Mouse (Mus musculus) lung, embryonic 15.5 days (tissue): ENCODE data around the gene Tmem74b. TPM values are rescaled to one million over a fixed set of nuclear protein-coding genes. Genes with fewer than 3 reads are reported as not detected.
A peak's percentile ranks its signal among the peaks of the same experiment; 100 is the strongest.

Experiments
- ATAC-seq: fragments of 200-750 bp; cut with Nextera tagmentation; 2 replicates; pipeline ENCODE4 v1.8.0; 2017; ENCODE audit warnings: moderate number of reproducible peaks, borderline replicate concordance; ENCODE audit not compliant: low FRiP score, low TSS enrichment; ENCODE audit errors: extremely low read depth
- H3K27ac ChIP-seq: fragments of 300-500 bp; sonication (generic); 2 replicates; pipeline ENCODE4 v1.5.1; 2015; ENCODE audit warnings: moderate library complexity, mild to moderate bottlenecking, inconsistent platforms
- H3K27me3 ChIP-seq: fragments of 300-500 bp; sonication (generic); 2 replicates; pipeline ENCODE4 v1.6.1; 2015; ENCODE audit warnings: inconsistent platforms
- H3K36me3 ChIP-seq: fragments of 300-500 bp; sonication (generic); 2 replicates; pipeline ENCODE4 v1.6.1; 2015; ENCODE audit warnings: inconsistent platforms
- H3K4me1 ChIP-seq: fragments of 300-500 bp; sonication (generic); 2 replicates; pipeline ENCODE4 v1.6.1; 2015; ENCODE audit warnings: inconsistent platforms
- H3K4me2 ChIP-seq: fragments of 300-500 bp; sonication (generic); 2 replicates; pipeline ENCODE4 v1.6.1; 2015; ENCODE audit warnings: inconsistent platforms, mild to moderate bottlenecking, moderate library complexity
- H3K4me3 ChIP-seq: fragments of 300-500 bp; sonication (generic); 2 replicates; pipeline ENCODE4 v1.5.1; 2015; ENCODE audit warnings: mild to moderate bottlenecking, inconsistent platforms
- H3K9ac ChIP-seq: fragments of 300-500 bp; sonication (generic); 2 replicates; pipeline ENCODE4 v1.6.1; 2015; ENCODE audit warnings: inconsistent platforms
- H3K9me3 ChIP-seq: fragments of 300-500 bp; sonication (generic); 2 replicates; pipeline ENCODE4 v1.6.1; 2016; ENCODE audit warnings: inconsistent platforms
- WGBS: fragments of 180-500 bp; shearing (Covaris S2); methylation state at CpG from one replicate; pipeline ENCODE4 v1.1.7; 2015; 5-methylcytosine and 5-hydroxymethylcytosine counted together
- polyA plus RNA-seq: library from polyadenylated mRNA; unstranded; fragments of >200 nt; fragmentation: Nextera tagmentation; extraction: Ambion mirVana; gene quantifications from 2 replicates; pipeline ENCODE4 v1.2.1, GENCODE M21; 2015

Tmem74b gene
- polyA plus RNA-seq, 1 experiment from 2014 or later, result 1.9 TPM

GRCm38 (mm10) chr2:151743845-151744244 lies 42.0 kb downstream of the Tmem74b start, which contains the start of gene Psmf1:
TSS of gene Psmf1 (minus strand) at chr2:151744186.
- Histone ChIP-seq H3K4me1 (peaks cover 13% of the 10 kb centered on the region), H3K9ac (no peak within 1 kb of the TSS), H3K4me2 (no peak within 1 kb of the TSS), H3K36me3 (no peaks in the 10 kb centered on the region), H3K9me3 (no peaks in the 10 kb centered on the region), H3K27me3 (0 out of 2 replicates have a peak, but pooled peaks cover 3% of the 10 kb centered on the region), H3K4me3 (no peak within 1 kb of the TSS), H3K27ac (no peak within 1 kb of the TSS)
- ATAC-seq, result no peak

- peak; percentile 49; the same call in 1 of the 2 replicates for ATAC-seq
Observed at GRCm38 (mm10) chr2:151747847-151748705, 46.3 kb downstream of the Tmem74b start.

GRCm38 (mm10) chr2:151751330-151751729 lies 49.5 kb downstream of the Tmem74b start:
- Histone ChIP-seq H3K27ac (no peak overlapping the region), H3K36me3 (no peaks in the 10 kb centered on the region), H3K4me3 (no peak overlapping the region), H3K27me3 (no peaks in the 10 kb centered on the region), H3K9me3 (no peaks in the 10 kb centered on the region), H3K4me1 (no peaks in the 10 kb centered on the region), H3K9ac (no peak overlapping the region), H3K4me2 (no peak overlapping the region)
- no peak for ATAC-seq
- 56% methylated on average over 5 of the region's 5 CpGs for WGBS

More at GRCm38 (mm10) chr2:151747847-151748705, 46.3 kb downstream of the Tmem74b start:
- no peaks in the 10 kb centered on the region for H3K9me3 ChIP-seq
- no peak overlapping the region for H3K4me3 ChIP-seq
- WGBS, result 34% methylated on average over 19 of the region's 19 CpGs
- 0 out of 2 replicates have a peak, but pooled peaks cover 3% of the 10 kb centered on the region for H3K27me3 ChIP-seq
- no peak overlapping the region for H3K27ac ChIP-seq
- H3K4me1 ChIP-seq, result no peaks in the 10 kb centered on the region
- H3K9ac ChIP-seq, result no peak overlapping the region
- H3K4me2 ChIP-seq, result no peak overlapping the region
- no peaks in the 10 kb centered on the region for H3K36me3 ChIP-seq

- no peaks in the 10 kb centered on the region for H3K4me1 ChIP-seq
- no peak overlapping the region for H3K9ac ChIP-seq
- H3K4me3 ChIP-seq, result no peak overlapping the region
- no peaks in the 10 kb centered on the region for H3K9me3 ChIP-seq
- no peak for ATAC-seq
- no peaks in the 10 kb centered on the region for H3K27me3 ChIP-seq
- whole genome bisulfite sequencing, result 43% methylated on average over 9 of the region's 9 CpGs
- H3K27ac ChIP-seq, result no peak overlapping the region
- H3K4me2 ChIP-seq, result no peak overlapping the region
- H3K36me3 ChIP-seq, result no peaks in the 10 kb centered on the region
Observed at GRCm38 (mm10) chr2:151756277-151757061, 54.7 kb downstream of the Tmem74b start.

- Histone ChIP-seq H3K27ac (no peak overlapping the region), H3K9ac (no peak overlapping the region), H3K4me3 (no peak overlapping the region), H3K9me3 (no peaks in the 10 kb centered on the region), H3K27me3 (no peaks in the 10 kb centered on the region), H3K36me3 (no peaks in the 10 kb centered on the region), H3K4me2 (no peak overlapping the region), H3K4me1 (no peaks in the 10 kb centered on the region)
- 73% methylated on average over 5 of the region's 5 CpGs for WGBS
- no peak for ATAC-seq
Observed at GRCm38 (mm10) chr2:151757451-151757850, 55.6 kb downstream of the Tmem74b start.

GRCm38 (mm10) chr2:151758806-151759353 lies 57.1 kb downstream of the Tmem74b start:
- Histone ChIP-seq H3K27ac (no peak overlapping the region), H3K4me2 (no peak overlapping the region), H3K9me3 (no peaks in the 10 kb centered on the region), H3K27me3 (no peaks in the 10 kb centered on the region), H3K4me1 (no peaks in the 10 kb centered on the region), H3K4me3 (no peak overlapping the region), H3K36me3 (no peaks in the 10 kb centered on the region), H3K9ac (no peak overlapping the region)
- no peak; the same call in 1 of the 2 replicates for ATAC-seq
- WGBS, result 43% methylated on average over 1 of the region's 1 CpGs

Other genes with a start within 250 kb of the Tmem74b start
- not detected in 2 replicates for gene 4921509C19Rik, start 225.9 kb upstream of the Tmem74b start, polyA plus RNA-seq
- 227 and 235 TPM in 2 replicates for gene Nsfl1c, start 207.8 kb upstream of the Tmem74b start, polyA plus RNA-seq
- gene Fkbp1a, start 159.5 kb upstream of the Tmem74b start, polyA plus RNA-seq, result 776 and 781 TPM in 2 replicates
- gene Sdcbp2, start 129.4 kb upstream of the Tmem74b start, polyA plus RNA-seq, result 0.70 and 1.1 TPM in 2 replicates
- gene Snph, start 69.4 kb upstream of the Tmem74b start, polyA plus RNA-seq, result 0.60 and 0.64 TPM in 2 replicates
- 0.09 TPM in 1 of 2 replicates, not detected in the other for gene Rad21l, start 33.5 kb upstream of the Tmem74b start, polyA plus RNA-seq
- 35.7 and 39.0 TPM in 2 replicates for gene Psmf1, start 42.2 kb downstream of the Tmem74b start, polyA plus RNA-seq
- 0.64 and 0.81 TPM in 2 replicates for gene Rspo4, start 140.9 kb downstream of the Tmem74b start, polyA plus RNA-seq
- 0.43 and 0.62 TPM in 2 replicates for gene Angpt4, start 209.2 kb downstream of the Tmem74b start, polyA plus RNA-seq